Mouse (Mus musculus): ENCODE measurements around the gene Ccng1. TPM values are rescaled to one million over a fixed set of nuclear protein-coding genes. Genes with fewer than 3 reads are reported as not detected.

The Ccng1 gene
- 6.4 and 6.9 TPM in 2 replicates for polyA plus RNA-seq (2012; rRNA removed)

GRCm38 (mm10) chr11:40755109-40755627 is at the start of gene Ccng1:
Gene Ccng1, minus strand, starts transcription at chr11:40755311.

GRCm38 (mm10) chr11:40733339-40734174 is 21.6 kb downstream of the Ccng1 start, which contains the start of the genes Hmmr and Nudcd2:
Gene Hmmr, minus strand, starts transcription at chr11:40733422.
Gene Nudcd2, plus strand, starts transcription at chr11:40733667.

Other genes with a start within 250 kb of the Ccng1 start
- gene Mat2b, start 60.1 kb downstream of the Ccng1 start, polyA plus RNA-seq (2012; rRNA removed): 31.0 and 31.3 TPM in 2 replicates
- gene Hmmr, start 21.9 kb downstream of the Ccng1 start, polyA plus RNA-seq (2012; rRNA removed): 12.1 and 14.4 TPM in 2 replicates
- 29.4 and 29.8 TPM in 2 replicates for gene Nudcd2, start 21.6 kb downstream of the Ccng1 start, polyA plus RNA-seq (2012; rRNA removed)